Mouse (Mus musculus): ENCODE data around the gene Phldb1. TPM values are rescaled to one million over a fixed set of nuclear protein-coding genes. Genes with fewer than 3 reads are reported as not detected.
A peak's percentile ranks its signal among the peaks of the same experiment; 100 is the strongest.

Phldb1 gene
- total RNA-seq, 1 experiment from 2014 or later, result 18.7 TPM

GRCm38 (mm10) chr9:44688013-44688412 is 47.0 kb downstream of the Phldb1 start:
- no peak for ATAC-seq (replicated peaks in 1 of 2; ENCODE audit: insufficient read depth in 1 of 2, low FRiP score in 2 of 2, low TSS enrichment in 1 of 2, low read depth in 1 of 2, poor library complexity in 2 of 2, severe bottlenecking in 2 of 2)

GRCm38 (mm10) chr9:44686638-44687037 is 48.4 kb downstream of the Phldb1 start:
- no peak for ATAC-seq (replicated peaks in 1 of 2; ENCODE audit: insufficient read depth in 1 of 2, low FRiP score in 2 of 2, low TSS enrichment in 1 of 2, low read depth in 1 of 2, poor library complexity in 2 of 2, severe bottlenecking in 2 of 2)

- peak in 1 of 2 experiments; percentile 77; a peak in 2 of 4 replicates for ATAC-seq (replicated peaks in 1 of 2; ENCODE audit: insufficient read depth in 1 of 2, low FRiP score in 2 of 2, low TSS enrichment in 1 of 2, low read depth in 1 of 2, poor library complexity in 2 of 2, severe bottlenecking in 2 of 2)
Measured at GRCm38 (mm10) chr9:44685346-44686330, 49.4 kb downstream of the Phldb1 start.

- no peak for ATAC-seq (replicated peaks in 1 of 2; ENCODE audit: insufficient read depth in 1 of 2, low FRiP score in 2 of 2, low TSS enrichment in 1 of 2, low read depth in 1 of 2, poor library complexity in 2 of 2, severe bottlenecking in 2 of 2)
Measured at GRCm38 (mm10) chr9:44683046-44683445, 52.0 kb downstream of the Phldb1 start.

- no peak for ATAC-seq (replicated peaks in 1 of 2; ENCODE audit: insufficient read depth in 1 of 2, low FRiP score in 2 of 2, low TSS enrichment in 1 of 2, low read depth in 1 of 2, poor library complexity in 2 of 2, severe bottlenecking in 2 of 2)
Measured at GRCm38 (mm10) chr9:44679565-44679964, 55.4 kb downstream of the Phldb1 start.

- no peak for ATAC-seq (replicated peaks in 1 of 2; ENCODE audit: insufficient read depth in 1 of 2, low FRiP score in 2 of 2, low TSS enrichment in 1 of 2, low read depth in 1 of 2, poor library complexity in 2 of 2, severe bottlenecking in 2 of 2)
Measured at GRCm38 (mm10) chr9:44678288-44678871, 56.6 kb downstream of the Phldb1 start.

- no peak for ATAC-seq (replicated peaks in 1 of 2; ENCODE audit: insufficient read depth in 1 of 2, low FRiP score in 2 of 2, low TSS enrichment in 1 of 2, low read depth in 1 of 2, poor library complexity in 2 of 2, severe bottlenecking in 2 of 2)
Measured at GRCm38 (mm10) chr9:44673005-44673404, 62.0 kb downstream of the Phldb1 start, which contains the start of gene Treh. Gene Treh, plus strand, starts transcription at chr9:44673233.

- no peak for ATAC-seq (replicated peaks in 1 of 2; ENCODE audit: insufficient read depth in 1 of 2, low FRiP score in 2 of 2, low TSS enrichment in 1 of 2, low read depth in 1 of 2, poor library complexity in 2 of 2, severe bottlenecking in 2 of 2)
Measured at GRCm38 (mm10) chr9:44672291-44672865, 62.6 kb downstream of the Phldb1 start.

- ATAC-seq (replicated peaks in 1 of 2; ENCODE audit: insufficient read depth in 1 of 2, low FRiP score in 2 of 2, low TSS enrichment in 1 of 2, low read depth in 1 of 2, poor library complexity in 2 of 2, severe bottlenecking in 2 of 2), result no peak
Measured at GRCm38 (mm10) chr9:44671416-44671815, 63.6 kb downstream of the Phldb1 start.

- ATAC-seq (replicated peaks in 1 of 2; ENCODE audit: insufficient read depth in 1 of 2, low FRiP score in 2 of 2, low TSS enrichment in 1 of 2, low read depth in 1 of 2, poor library complexity in 2 of 2, severe bottlenecking in 2 of 2), result no peak
Measured at GRCm38 (mm10) chr9:44663706-44664105, 71.3 kb downstream of the Phldb1 start.

GRCm38 (mm10) chr9:44655098-44656066 is 79.6 kb downstream of the Phldb1 start:
- ATAC-seq (replicated peaks in 1 of 2; ENCODE audit: insufficient read depth in 1 of 2, low FRiP score in 2 of 2, low TSS enrichment in 1 of 2, low read depth in 1 of 2, poor library complexity in 2 of 2, severe bottlenecking in 2 of 2), result peak; percentile 71 to 89

GRCm38 (mm10) chr9:44653896-44654295 is 81.1 kb downstream of the Phldb1 start:
- no peak for ATAC-seq (replicated peaks in 1 of 2; ENCODE audit: insufficient read depth in 1 of 2, low FRiP score in 2 of 2, low TSS enrichment in 1 of 2, low read depth in 1 of 2, poor library complexity in 2 of 2, severe bottlenecking in 2 of 2)

GRCm38 (mm10) chr9:44652027-44652426 is 83.0 kb downstream of the Phldb1 start:
- ATAC-seq (replicated peaks in 1 of 2; ENCODE audit: insufficient read depth in 1 of 2, low FRiP score in 2 of 2, low TSS enrichment in 1 of 2, low read depth in 1 of 2, poor library complexity in 2 of 2, severe bottlenecking in 2 of 2), result peak; percentile 51 to 77

- peak; percentile 24 to 34 for ATAC-seq (replicated peaks in 1 of 2; ENCODE audit: insufficient read depth in 1 of 2, low FRiP score in 2 of 2, low TSS enrichment in 1 of 2, low read depth in 1 of 2, poor library complexity in 2 of 2, severe bottlenecking in 2 of 2)
Measured at GRCm38 (mm10) chr9:44648881-44649281, 86.1 kb downstream of the Phldb1 start.

- ATAC-seq (replicated peaks in 1 of 2; ENCODE audit: insufficient read depth in 1 of 2, low FRiP score in 2 of 2, low TSS enrichment in 1 of 2, low read depth in 1 of 2, poor library complexity in 2 of 2, severe bottlenecking in 2 of 2), result no peak
Measured at GRCm38 (mm10) chr9:44647656-44648055, 87.3 kb downstream of the Phldb1 start.

- ATAC-seq (replicated peaks in 1 of 2; ENCODE audit: insufficient read depth in 1 of 2, low FRiP score in 2 of 2, low TSS enrichment in 1 of 2, low read depth in 1 of 2, poor library complexity in 2 of 2, severe bottlenecking in 2 of 2), result no peak
Measured at GRCm38 (mm10) chr9:44647026-44647425, 88.0 kb downstream of the Phldb1 start.

- no peak for ATAC-seq (replicated peaks in 1 of 2; ENCODE audit: insufficient read depth in 1 of 2, low FRiP score in 2 of 2, low TSS enrichment in 1 of 2, low read depth in 1 of 2, poor library complexity in 2 of 2, severe bottlenecking in 2 of 2)
Measured at GRCm38 (mm10) chr9:44646366-44646765, 88.6 kb downstream of the Phldb1 start.

Data from hematopoietic stem cell, adult 5-6 weeks (primary cell).